Mouse (Mus musculus) kidney, adult 2 months (tissue): ENCODE results near the gene Borcs7. TPM values are rescaled to one million over a fixed set of nuclear protein-coding genes. Genes with fewer than 3 reads are reported as not detected.
A peak's percentile ranks its signal among the peaks of the same experiment; 100 is the strongest.

Experiments
- DNase-seq: peaks from one replicate; pipeline ENCODE4 v3.0.0; 2021
- H3K27ac ChIP-seq: fragments of 200-500 bp; 2 replicates; pipeline ENCODE4 v1.5.1; 2012; ENCODE audit warnings: low read depth, low read length, control low read depth, inconsistent platforms; ENCODE audit not compliant: insufficient read depth
- H3K27me3 ChIP-seq: fragments of 200-500 bp; replicated peaks from 2 replicates; pipeline ENCODE4 v1.6.1; 2012; ENCODE audit warnings: mild to moderate bottlenecking, moderate library complexity, low read length, inconsistent platforms; ENCODE audit not compliant: control insufficient read depth, insufficient read depth
- H3K36me3 ChIP-seq: fragments of 200-500 bp; 2 replicates; pipeline ENCODE4 v1.6.1; 2012; ENCODE audit warnings: mild to moderate bottlenecking, moderate library complexity, low read length, inconsistent platforms; ENCODE audit not compliant: control insufficient read depth, insufficient read depth
- H3K4me1 ChIP-seq: fragments of 200-500 bp; 2 replicates; pipeline ENCODE4 v1.6.1; 2011; ENCODE audit warnings: low read length; ENCODE audit not compliant: control insufficient read depth, insufficient read depth
- H3K4me3 ChIP-seq: fragments of 200-500 bp; 2 replicates; pipeline ENCODE4 v1.5.1; 2011; ENCODE audit warnings: mild to moderate bottlenecking, low read depth, low read length, control low read depth; ENCODE audit not compliant: insufficient read depth
- CTCF ChIP-seq: fragments of 200-500 bp; conservative IDR thresholded peaks from 2 replicates; pipeline ENCODE4 v1.5.1; 2011; ENCODE audit warnings: low read depth, mild to moderate bottlenecking, control low read depth, low read length, moderate library complexity, mixed read lengths; ENCODE audit not compliant: insufficient read depth, insufficient read length
- POLR2A ChIP-seq: fragments of 200-500 bp; IDR thresholded peaks from one replicate; pipeline ENCODE4 v1.6.1; 2011; ENCODE audit warnings: low read depth, low read length, control low read depth
- WGBS: fragments of 180-500 bp; shearing (Covaris S2); methylation state at CpG from one replicate; pipeline ENCODE4 v1.1.7; 2018; 5-methylcytosine and 5-hydroxymethylcytosine counted together
- polyA plus RNA-seq: library from polyadenylated mRNA; depleted of rRNA; stranded (reverse); fragments of >200 nt; gene quantifications from 2 replicates; pipeline ENCODE4 v1.2.3, GENCODE M21; 2012

Borcs7 gene
- polyA plus RNA-seq, 1 experiment: 6.0 TPM

GRCm38 (mm10) chr19:46655626-46656025, 34.1 kb upstream of the Borcs7 start:
- no peak for DNase-seq
- Histone ChIP-seq H3K27ac (no peak overlapping the region), H3K36me3 (peaks cover 8% of the 10 kb centered on the region), H3K4me1 (no peaks in the 10 kb centered on the region), H3K27me3 (no peaks in the 10 kb centered on the region), H3K4me3 (no peak overlapping the region)
- 86% methylated on average over 10 of the region's 10 CpGs for WGBS
- no peak for TF ChIP-seq CTCF
- no peak for TF ChIP-seq POLR2A

DNA sequence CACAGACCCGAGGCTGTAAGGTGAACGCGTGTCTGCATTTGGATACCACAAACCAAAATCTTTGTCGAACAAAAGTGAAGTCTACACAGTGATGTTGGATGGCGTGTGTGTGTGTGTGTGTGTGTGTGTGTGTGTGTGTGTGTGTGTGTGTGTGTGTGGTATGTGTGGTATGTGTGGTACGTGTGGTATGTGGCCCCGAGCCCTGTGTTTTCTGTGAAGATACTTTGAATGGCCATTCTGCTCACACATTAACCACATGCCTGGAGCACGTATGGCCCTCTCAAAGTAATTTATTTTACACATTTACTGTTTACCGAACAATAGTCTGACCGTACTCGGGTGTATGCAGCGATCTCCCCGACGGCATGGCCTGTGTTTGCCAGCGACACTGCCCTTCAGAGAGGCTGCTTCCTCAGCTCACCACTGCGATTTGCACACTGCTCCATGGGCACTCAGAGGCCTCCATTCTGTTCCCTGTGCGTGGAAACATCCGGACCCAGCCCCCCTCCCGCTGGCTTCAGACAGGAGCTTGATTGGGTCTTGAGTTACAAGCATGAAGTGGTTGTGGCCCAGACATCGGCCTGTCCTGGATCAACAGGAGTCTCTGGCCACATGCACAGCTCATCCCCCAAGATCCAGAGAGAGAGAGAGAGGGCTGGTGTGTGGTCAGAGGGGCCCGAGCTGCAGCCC, 33.4 kb upstream of the Borcs7 start:
- Histone ChIP-seq H3K27ac (no peak overlapping the region), H3K27me3 (no peaks in the 10 kb centered on the region), H3K4me1 (no peaks in the 10 kb centered on the region), H3K4me3 (no peak overlapping the region), H3K36me3 (peaks cover 8% of the 10 kb centered on the region)
- WGBS: 80% methylated on average over 21 of the region's 21 CpGs
- no peak for DNase-seq
- TF ChIP-seq POLR2A (no peak), CTCF (no peak)

GRCm38 (mm10) chr19:46657339-46658020, 32.2 kb upstream of the Borcs7 start:
- no peak for DNase-seq
- WGBS: 89% methylated on average over 3 of the region's 3 CpGs
- Histone ChIP-seq H3K4me1 (no peaks in the 10 kb centered on the region), H3K4me3 (no peak overlapping the region), H3K27ac (no peak overlapping the region), H3K27me3 (no peaks in the 10 kb centered on the region), H3K36me3 (peaks cover 8% of the 10 kb centered on the region)
- TF ChIP-seq CTCF (peak; percentile 52), POLR2A (no peak)

GRCm38 (mm10) chr19:46658348-46658747, 31.4 kb upstream of the Borcs7 start:
- H3K4me1 ChIP-seq: no peaks in the 10 kb centered on the region
- H3K27me3 ChIP-seq: no peaks in the 10 kb centered on the region
- no peak for TF ChIP-seq POLR2A
- TF ChIP-seq CTCF: no peak
- no peak overlapping the region for H3K27ac ChIP-seq
- WGBS: 96% methylated on average over 7 of the region's 7 CpGs
- H3K4me3 ChIP-seq: no peak overlapping the region
- DNase-seq: no peak
- H3K36me3 ChIP-seq: peaks cover 8% of the 10 kb centered on the region

DNA sequence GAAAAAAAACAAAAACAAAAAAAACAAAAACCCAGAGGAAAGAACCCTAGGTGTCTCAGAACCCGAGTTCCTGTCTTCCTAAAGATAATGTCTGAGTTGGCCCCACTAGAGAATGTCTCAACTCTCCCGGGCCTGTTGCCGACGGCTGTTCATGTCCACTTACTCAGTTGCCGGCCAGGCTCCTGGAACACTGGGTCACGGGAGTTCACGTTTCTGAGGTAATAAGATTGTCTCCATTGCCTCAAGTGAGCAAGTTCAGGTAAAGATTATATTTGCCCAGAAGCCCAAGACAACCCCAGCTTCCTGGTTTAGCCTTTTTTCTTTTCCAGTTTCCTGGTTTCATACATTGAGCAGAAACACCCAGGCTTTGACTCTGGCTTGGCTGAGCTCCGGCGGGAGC, 30.9 kb upstream of the Borcs7 start:
- H3K36me3 ChIP-seq: peaks cover 8% of the 10 kb centered on the region
- TF ChIP-seq POLR2A: no peak
- TF ChIP-seq CTCF: no peak
- no peak overlapping the region for H3K4me3 ChIP-seq
- no peaks in the 10 kb centered on the region for H3K4me1 ChIP-seq
- H3K27me3 ChIP-seq: no peaks in the 10 kb centered on the region
- no peak for DNase-seq
- no peak overlapping the region; the same call in 1 of the 2 replicates for H3K27ac ChIP-seq
- WGBS: 59% methylated on average over 9 of the region's 9 CpGs

GRCm38 (mm10) chr19:46661511-46661910, 28.2 kb upstream of the Borcs7 start:
- DNase-seq: no peak
- Histone ChIP-seq H3K4me1 (no peaks in the 10 kb centered on the region), H3K27ac (no peak overlapping the region), H3K36me3 (no peaks in the 10 kb centered on the region; the same call in 1 of the 2 replicates), H3K4me3 (no peak overlapping the region), H3K27me3 (no peaks in the 10 kb centered on the region)
- no peak for TF ChIP-seq POLR2A
- TF ChIP-seq CTCF: no peak
- 32% methylated on average over 4 of the region's 4 CpGs for WGBS

GRCm38 (mm10) chr19:46662214-46662613, 27.5 kb upstream of the Borcs7 start:
- Histone ChIP-seq H3K27ac (no peak overlapping the region), H3K27me3 (no peaks in the 10 kb centered on the region), H3K4me1 (no peaks in the 10 kb centered on the region), H3K36me3 (no peaks in the 10 kb centered on the region; the same call in 1 of the 2 replicates), H3K4me3 (no peak overlapping the region)
- 74% methylated on average over 8 of the region's 8 CpGs for WGBS
- TF ChIP-seq CTCF (no peak), POLR2A (no peak)
- no peak for DNase-seq
